Mouse (Mus musculus): ENCODE measurements around the gene Tbxa2r.

DNA sequence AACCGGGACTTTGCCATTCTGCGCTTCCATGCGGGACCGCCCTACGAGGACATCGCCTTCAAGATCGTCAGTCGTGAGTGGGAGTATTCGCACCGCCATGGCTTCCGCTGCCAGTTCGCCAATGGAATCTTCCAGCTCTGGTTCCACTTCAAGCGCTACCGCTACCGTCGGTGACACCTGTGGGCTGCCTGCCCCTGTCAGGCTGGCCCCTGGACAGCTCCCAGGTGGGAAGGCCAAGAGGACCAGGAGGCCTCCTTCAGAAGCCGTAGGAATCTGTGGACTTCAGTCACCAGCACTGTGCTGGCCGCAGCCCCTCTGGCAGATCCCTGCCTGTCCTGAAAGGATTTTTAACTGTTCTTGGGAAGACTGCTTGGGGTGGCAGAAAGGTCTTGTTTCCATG, 2.8 kb upstream of the Tbxa2r start:
- no peak for TF ChIP-seq POLR2A (IDR thresholded peaks at IDR 0.05; ENCODE audit: insufficient read length, low read depth)
- no peak for TF ChIP-seq TCF12 (IDR thresholded peaks at IDR 0.05; ENCODE audit: insufficient read depth, poor library complexity, severe bottlenecking)
- no peak for TF ChIP-seq E2F4 (IDR thresholded peaks at IDR 0.05; ENCODE audit: insufficient read depth)
